Mouse (Mus musculus) embryonic facial prominence, embryonic 11.5 days (tissue): ENCODE data around the gene Olfr452. TPM values are rescaled to one million over a fixed set of nuclear protein-coding genes. Genes with fewer than 3 reads are reported as not detected.

Source experiments
- ATAC-seq: fragments of 200-750 bp; cut with Nextera tagmentation; replicated peaks from 2 replicates; pipeline ENCODE4 v1.8.0; 2017; ENCODE audit warnings: low read depth; ENCODE audit not compliant: insufficient number of reproducible peaks, low FRiP score, low TSS enrichment
- DNase-seq: peaks from one replicate; pipeline ENCODE4 v3.0.0-alpha.2; 2015; ENCODE audit warnings: low spot score
- H3K27ac ChIP-seq: fragments of 300-500 bp; sonication (generic); replicated peaks from 2 replicates; pipeline ENCODE4 v1.5.1; 2014; ENCODE audit warnings: mild to moderate bottlenecking, low read depth, low read length, control low read depth
- H3K27me3 ChIP-seq: fragments of 300-500 bp; sonication (generic); 2 replicates; pipeline ENCODE4 v1.6.1; 2014; ENCODE audit warnings: mild to moderate bottlenecking, low read length, moderate library complexity, mixed read lengths; ENCODE audit not compliant: control insufficient read depth, insufficient read depth
- H3K36me3 ChIP-seq: fragments of 300-500 bp; sonication (generic); replicated peaks from 2 replicates; pipeline ENCODE4 v1.6.1; 2014; ENCODE audit warnings: low read depth, mild to moderate bottlenecking, low read length, moderate library complexity, mixed read lengths; ENCODE audit not compliant: control insufficient read depth, insufficient read depth
- H3K4me1 ChIP-seq: fragments of 300-500 bp; sonication (generic); 2 replicates; pipeline ENCODE4 v1.6.1; 2014; ENCODE audit warnings: low read length, mixed read lengths; ENCODE audit not compliant: control insufficient read depth, insufficient read depth
- H3K4me2 ChIP-seq: fragments of 300-500 bp; sonication (generic); 2 replicates; pipeline ENCODE4 v1.6.1; 2014; ENCODE audit warnings: low read depth, mild to moderate bottlenecking, control low read depth, low read length, moderate library complexity
- H3K4me3 ChIP-seq: fragments of 300-500 bp; sonication (generic); 2 replicates; pipeline ENCODE4 v1.5.1; 2014; ENCODE audit warnings: low read depth, low read length, control low read depth
- H3K9ac ChIP-seq: fragments of 300-500 bp; sonication (generic); replicated peaks from 2 replicates; pipeline ENCODE4 v1.6.1; 2014; ENCODE audit warnings: mild to moderate bottlenecking, control low read depth, low read length
- H3K9me3 ChIP-seq: fragments of 300-500 bp; sonication (generic); replicated peaks from 2 replicates; pipeline ENCODE4 v1.6.1; 2016; ENCODE audit warnings: mild to moderate bottlenecking, low read length, inconsistent platforms, mixed read lengths; ENCODE audit not compliant: control insufficient read depth
- WGBS: fragments of 180-500 bp; shearing (Covaris S2); extraction: QIAGEN DNeasy Blood & Tissue Kit; methylation state at CpG from one replicate; pipeline ENCODE4 v1.1.7; 2014; 5-methylcytosine and 5-hydroxymethylcytosine counted together
- polyA plus RNA-seq: library from polyadenylated mRNA; unstranded; fragments of >200 nt; fragmentation: Nextera tagmentation; extraction: Ambion mirVana; gene quantifications from 2 replicates; pipeline ENCODE4 v1.2.1, GENCODE M21; 2014

Olfr452 gene
- polyA plus RNA-seq: not detected in 2 replicates

DNA sequence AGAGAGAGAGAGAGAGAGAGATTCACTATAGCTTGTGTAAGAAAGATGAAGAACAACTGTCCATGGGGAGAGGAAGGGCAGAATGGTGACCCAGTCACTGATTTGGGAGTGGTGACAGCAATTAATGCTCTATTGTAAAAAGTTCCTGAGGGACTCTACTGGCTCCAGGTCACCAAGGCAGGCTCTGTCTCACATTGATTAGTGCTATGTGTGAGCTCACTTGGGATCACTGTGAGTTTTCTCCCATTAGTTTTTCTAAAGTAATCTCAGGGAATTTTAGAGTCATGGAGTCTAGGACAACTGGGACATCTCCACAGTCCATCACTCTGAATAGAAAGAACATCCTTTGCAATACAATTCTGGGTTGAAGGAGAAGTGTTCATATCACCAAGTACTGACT is at the start of gene Olfr452:
Gene Olfr452 (plus strand): TSS at position 301 of the 400 bp plus-strand sequence.
- no peak within 1 kb of the TSS for H3K27ac ChIP-seq

GRCm38 (mm10) chr6:42739071-42739470 is 45.8 kb upstream of the Olfr452 start, which contains the start of gene Olfr453:
Olfr453 (plus strand) TSS chr6:42739371.
- H3K9me3 ChIP-seq: no peaks in the 10 kb centered on the region
- no peaks in the 10 kb centered on the region for H3K36me3 ChIP-seq
- DNase-seq: no peak
- H3K27me3 ChIP-seq: no peaks in the 10 kb centered on the region
- WGBS: 100% methylated on average over 1 of the region's 1 CpGs
- no peak within 1 kb of the TSS for H3K4me2 ChIP-seq
- H3K4me3 ChIP-seq: no peak within 1 kb of the TSS
- no peak for ATAC-seq
- H3K4me1 ChIP-seq: no peaks in the 10 kb centered on the region
- H3K9ac ChIP-seq: no peak within 1 kb of the TSS
- H3K27ac ChIP-seq: no peak within 1 kb of the TSS

More for the DNA sequence above, at the start of gene Olfr452:
- DNase-seq: no peak
- Histone ChIP-seq H3K4me2 (no peak within 1 kb of the TSS), H3K9ac (no peak within 1 kb of the TSS), H3K36me3 (no peaks in the 10 kb centered on the region), H3K9me3 (no peaks in the 10 kb centered on the region), H3K4me1 (no peaks in the 10 kb centered on the region), H3K27me3 (no peaks in the 10 kb centered on the region), H3K4me3 (no peak within 1 kb of the TSS)
- ATAC-seq: no peak

GRCm38 (mm10) chr6:42742303-42742702 is 42.6 kb upstream of the Olfr452 start:
- Histone ChIP-seq H3K27ac (no peak overlapping the region), H3K4me3 (no peak overlapping the region), H3K36me3 (no peaks in the 10 kb centered on the region), H3K4me2 (no peak overlapping the region), H3K9me3 (no peaks in the 10 kb centered on the region), H3K4me1 (no peaks in the 10 kb centered on the region), H3K9ac (no peak overlapping the region), H3K27me3 (no peaks in the 10 kb centered on the region)
- ATAC-seq: no peak
- no peak for DNase-seq
- WGBS: 71% methylated on average over 5 of the region's 5 CpGs

DNA sequence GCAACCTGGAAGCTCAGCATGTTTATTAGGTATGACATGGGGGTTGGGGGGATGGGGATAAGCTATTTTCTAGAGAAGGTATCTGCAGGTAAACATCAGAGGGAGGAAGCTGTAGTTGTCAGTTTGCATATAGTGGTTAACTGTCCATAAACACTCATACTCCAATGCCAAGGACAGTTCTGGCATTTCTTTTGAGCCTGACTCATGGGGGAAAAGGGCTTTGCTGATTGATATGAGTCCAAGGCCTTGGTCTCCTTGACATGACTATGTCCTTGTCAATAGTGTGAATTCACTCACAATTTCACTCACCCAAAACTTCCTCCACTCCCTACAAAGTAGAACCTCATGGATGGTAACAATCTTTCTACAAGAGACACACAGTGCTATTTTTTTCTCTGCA is 37.0 kb upstream of the Olfr452 start:
- no peak for ATAC-seq
- no peak overlapping the region for H3K9ac ChIP-seq
- DNase-seq: no peak
- no peak overlapping the region for H3K4me3 ChIP-seq
- no peaks in the 10 kb centered on the region for H3K4me1 ChIP-seq
- no peaks in the 10 kb centered on the region for H3K27me3 ChIP-seq
- no peaks in the 10 kb centered on the region for H3K36me3 ChIP-seq
- H3K4me2 ChIP-seq: no peak overlapping the region
- H3K9me3 ChIP-seq: no peaks in the 10 kb centered on the region
- no peak overlapping the region for H3K27ac ChIP-seq

DNA sequence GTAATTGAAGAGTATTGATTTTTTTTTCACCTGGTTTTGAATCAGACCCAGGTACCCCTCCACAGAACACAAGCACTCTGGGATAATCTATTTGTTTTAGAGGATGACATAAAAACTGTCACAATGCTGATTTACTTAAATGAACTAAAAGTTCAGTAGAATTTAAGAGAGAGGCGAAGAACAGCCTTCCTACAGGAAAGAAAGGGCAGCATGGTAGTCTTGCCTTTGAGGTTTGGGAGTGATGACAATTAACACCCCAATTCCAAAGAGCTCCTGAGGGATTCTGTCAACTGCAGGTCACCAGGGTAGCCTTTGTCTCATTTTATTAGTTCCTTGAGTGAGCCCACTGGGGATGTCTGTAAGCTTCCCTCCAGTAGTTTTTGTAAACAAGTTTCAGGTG is 28.8 kb upstream of the Olfr452 start, which contains the start of gene Olfr38:
Gene Olfr38 (plus strand): TSS at position 301 of the 400 bp plus-strand sequence.
- Histone ChIP-seq H3K27me3 (no peaks in the 10 kb centered on the region), H3K4me1 (no peaks in the 10 kb centered on the region), H3K9me3 (no peaks in the 10 kb centered on the region), H3K9ac (no peak within 1 kb of the TSS), H3K27ac (no peak within 1 kb of the TSS), H3K36me3 (no peaks in the 10 kb centered on the region), H3K4me2 (no peak within 1 kb of the TSS), H3K4me3 (no peak within 1 kb of the TSS)
- WGBS: 78% methylated on average over 1 of the region's 1 CpGs
- ATAC-seq: no peak
- no peak for DNase-seq

GRCm38 (mm10) chr6:42777066-42777465 is 7.8 kb upstream of the Olfr452 start:
- Histone ChIP-seq H3K9ac (no peak overlapping the region), H3K27me3 (no peaks in the 10 kb centered on the region), H3K27ac (no peak overlapping the region), H3K4me1 (no peaks in the 10 kb centered on the region), H3K36me3 (no peaks in the 10 kb centered on the region), H3K4me2 (no peak overlapping the region), H3K9me3 (no peaks in the 10 kb centered on the region), H3K4me3 (no peak overlapping the region)
- no peak for ATAC-seq
- DNase-seq: no peak
- WGBS: 85% methylated on average over 1 of the region's 1 CpGs

DNA sequence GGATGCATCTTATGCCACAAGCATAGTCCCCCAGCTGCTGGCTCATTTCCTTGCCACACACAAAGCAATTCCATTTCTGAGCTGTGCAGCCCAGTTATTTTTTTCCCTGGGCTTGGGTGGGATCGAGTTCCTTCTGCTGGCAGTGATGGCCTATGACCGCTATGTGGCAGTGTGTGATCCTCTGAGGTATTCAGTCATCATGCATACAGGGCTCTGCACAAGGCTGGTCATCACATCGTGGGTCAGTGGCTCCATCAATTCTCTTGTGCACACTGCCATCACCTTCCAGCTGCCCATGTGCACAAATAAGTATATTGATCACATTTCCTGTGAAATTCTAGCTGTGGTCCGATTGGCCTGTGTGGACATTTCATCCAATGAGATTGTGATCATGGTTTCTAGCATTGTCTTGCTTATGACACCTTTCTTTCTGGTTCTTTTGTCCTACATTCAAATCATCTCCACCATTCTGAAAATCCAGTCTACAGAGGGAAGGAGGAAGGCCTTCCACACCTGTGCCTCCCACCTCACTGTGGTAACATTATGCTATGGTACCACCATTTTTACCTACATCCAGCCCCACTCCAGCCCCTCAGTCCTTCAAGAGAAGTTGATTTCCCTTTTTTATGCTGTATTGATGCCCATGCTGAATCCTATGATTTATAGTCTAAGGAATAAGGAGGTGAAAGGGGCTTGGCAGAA is 5.5 kb downstream of the Olfr452 start:
- Histone ChIP-seq H3K4me3 (no peak overlapping the region), H3K36me3 (no peaks in the 10 kb centered on the region), H3K9me3 (no peaks in the 10 kb centered on the region), H3K4me1 (no peaks in the 10 kb centered on the region), H3K9ac (no peak overlapping the region), H3K27me3 (no peaks in the 10 kb centered on the region), H3K27ac (no peak overlapping the region), H3K4me2 (no peak overlapping the region)
- WGBS: 45% methylated on average over 4 of the region's 4 CpGs
- DNase-seq (no peak), ATAC-seq (no peak)

- Histone ChIP-seq H3K4me1 (no peaks in the 10 kb centered on the region), H3K36me3 (no peaks in the 10 kb centered on the region), H3K4me2 (no peak overlapping the region), H3K4me3 (no peak overlapping the region), H3K9me3 (no peaks in the 10 kb centered on the region), H3K27ac (no peak overlapping the region), H3K27me3 (no peaks in the 10 kb centered on the region), H3K9ac (no peak overlapping the region)
- ATAC-seq: no peak
- WGBS: 86% methylated on average over 9 of the region's 9 CpGs
- no peak for DNase-seq
Observed at GRCm38 (mm10) chr6:42790949-42791556, 6.2 kb downstream of the Olfr452 start.
